Mouse (Mus musculus) ovary, adult 10 weeks (tissue): ENCODE data around the gene Pde7b. TPM values are rescaled to one million over a fixed set of nuclear protein-coding genes. Genes with fewer than 3 reads are reported as not detected.

ENCODE experiments used
- polyA plus RNA-seq: library from polyadenylated mRNA; stranded (reverse); fragments of 350-450 nt; fragmentation: Illumina TruSeq; extraction: RNeasy Lipid Tissue Mini Kit (QIAGEN cat#74804); gene quantifications from one replicate; pipeline ENCODE4 v1.2.3, GENCODE M21; 2014

The Pde7b gene
- 58.1 TPM for polyA plus RNA-seq

GRCm38 (mm10) chr10:20724906-20725305 lies at the start of gene Pde7b:
Gene Pde7b, minus strand, starts transcription at chr10:20725078.

Other genes starting within 250 kb of the Pde7b start
- gene Ahi1, start 227.5 kb upstream of the Pde7b start, polyA plus RNA-seq: 23.2 TPM